Comparison of ENCODE assay signal across 8 mouse cellular contexts in the genomic region with DNA sequence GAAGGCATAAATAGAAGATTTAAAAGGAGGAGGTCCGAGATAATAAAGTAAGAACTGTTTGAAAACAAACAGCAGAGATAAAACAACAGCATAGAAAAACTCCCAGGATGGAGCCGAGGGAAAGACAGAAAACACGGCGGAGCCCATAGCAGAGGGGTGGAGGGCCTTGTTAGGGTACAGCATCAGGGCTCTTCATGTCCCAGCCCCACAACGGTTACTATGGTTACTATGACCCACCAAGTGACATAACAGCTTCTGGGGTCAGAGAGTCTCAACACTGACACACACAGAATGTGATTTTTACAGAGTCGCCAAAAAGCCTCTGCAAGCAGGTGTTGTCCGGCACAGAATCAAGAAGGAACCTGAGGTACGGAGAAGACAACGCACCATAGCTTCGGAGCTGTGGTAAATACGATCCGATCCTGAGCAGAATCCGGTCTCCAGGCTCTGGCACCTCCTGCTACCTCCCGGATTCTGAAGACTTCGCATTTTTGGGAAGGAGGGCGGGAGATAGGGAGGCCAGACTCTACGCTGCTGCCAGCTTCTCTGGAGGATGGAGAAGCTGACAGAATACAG. TPM values are rescaled to one million over a fixed set of nuclear protein-coding genes. Genes with fewer than 3 reads are reported as not detected.
DNase-seq lines count a peak whose midpoint lies in the region; ATAC-seq and TF ChIP-seq lines count a peak whose summit lies in the region.

No protein-coding gene starts in this region.

- H3K9ac ChIP-seq in heart, embryonic 11.5 days (ENCODE audit: low read depth, low read length) = peak overlapping the region; percentile 28
- H3K9ac ChIP-seq in kidney, embryonic 16.5 days (replicated peaks; ENCODE audit: low read length) = peak overlapping the region; percentile 60

- H3K27me3 ChIP-seq in Patski = no peaks in the 10 kb centered on the region
- H3K27me3 ChIP-seq in heart, embryonic 11.5 days (ENCODE audit: control insufficient read depth, insufficient read depth, low read length) = no peaks in the 10 kb centered on the region
- H3K27me3 ChIP-seq in kidney, embryonic 16.5 days (ENCODE audit: insufficient read depth, low read length) = no peaks in the 10 kb centered on the region

- DNase-seq in adrenal gland, adult (ENCODE audit: inconsistent age in 2 of 2, low spot score in 1 of 2) = peak; percentile 32 to 75
- no peak for DNase-seq in adrenal gland, postnatal 4 days (ENCODE audit: low spot score in 2 of 2)
- DNase-seq in Patski (ENCODE audit: low read depth, low spot score) = no peak
- DNase-seq in embryo, embryonic 10.5 days (ENCODE audit: low spot score) = peak; percentile 91
- DNase-seq in right cerebral cortex, postnatal 14 days = peak; percentile 31

- ATAC-seq in Patski = peak; percentile 85
- peak; percentile 61; the same call in 1 of the 2 replicates for ATAC-seq in heart, embryonic 11.5 days (replicated peaks; ENCODE audit: insufficient number of reproducible peaks, low FRiP score, low TSS enrichment)
- ATAC-seq in kidney, embryonic 16.5 days (ENCODE audit: low FRiP score, low TSS enrichment) = peak; percentile 93

- no peaks in the 10 kb centered on the region for H3K9me3 ChIP-seq in heart, embryonic 11.5 days (replicated peaks; ENCODE audit: control insufficient read depth, low read length)
- peaks cover 2% of the 10 kb centered on the region for H3K9me3 ChIP-seq in kidney, embryonic 16.5 days (ENCODE audit: low read length)

- POLR2A ChIA-PET in Patski (lab: Charles Lee) = interaction anchor here (0.9 to 1.8 kb wide), 3 partner anchors 9 to 21 kb away, joined by 3 to 4 read pairs (median 3); no protein-coding TSS in a partner anchor

- no peaks in the 10 kb centered on the region for H3K79me2 ChIP-seq in macrophage (ENCODE audit: inconsistent target)

- H3K36me3 ChIP-seq in heart, embryonic 11.5 days (ENCODE audit: control insufficient read depth, insufficient read depth, low read length) = no peaks in the 10 kb centered on the region
- no peaks in the 10 kb centered on the region for H3K36me3 ChIP-seq in kidney, embryonic 16.5 days (ENCODE audit: insufficient read depth, low read length)
- H3K36me3 ChIP-seq in macrophage (ENCODE audit: inconsistent target) = no peaks in the 10 kb centered on the region

- in situ Hi-C loops in Patski (cut with MboI; ENCODE audit: low pct_unique_long_range_greater_than_20kb) = no loop called here

- no peak overlapping the region for H3K27ac ChIP-seq in heart, embryonic 11.5 days (ENCODE audit: low read depth, low read length)
- peak overlapping the region; percentile 53 for H3K27ac ChIP-seq in kidney, embryonic 16.5 days (ENCODE audit: low read length)
- H3K27ac ChIP-seq in macrophage = no peak overlapping the region

- H3K4me2 ChIP-seq in heart, embryonic 11.5 days = peak overlapping the region; percentile 76
- peak overlapping the region; percentile 87 for H3K4me2 ChIP-seq in kidney, embryonic 16.5 days (replicated peaks; ENCODE audit: low read depth, low read length)

- CTCF ChIA-PET in Patski (lab: Charles Lee) = interaction anchor here (0.7 to 1.8 kb wide), 12 partner anchors 10 to 442 kb away, joined by 3 to 17 read pairs (median 6); a partner anchor contains a TSS

- H3K4me3 ChIP-seq in heart, embryonic 11.5 days (ENCODE audit: low read depth, low read length) = peak overlapping the region; percentile 44
- peak overlapping the region; percentile 44 for H3K4me3 ChIP-seq in kidney, embryonic 16.5 days (ENCODE audit: low read length)
- peak overlapping the region; percentile 10; the same call in 1 of the 2 replicates for H3K4me3 ChIP-seq in macrophage (ENCODE audit: inconsistent target)

- 1% methylated on average over 17 of the region's 17 CpGs for WGBS in heart, embryonic 11.5 days (ENCODE audit: insufficient replicate concordance)
- 2% methylated on average over 17 of the region's 17 CpGs for WGBS in kidney, embryonic 16.5 days
- WGBS in macrophage (ENCODE audit: missing documents) = 4% methylated on average over 17 of the region's 17 CpGs

- H3K4me1 ChIP-seq in heart, embryonic 11.5 days (ENCODE audit: control insufficient read depth, insufficient read depth, low read length) = no peaks in the 10 kb centered on the region; the same call in 1 of the 2 replicates
- peaks cover 13% of the 10 kb centered on the region; the same call in 1 of the 2 replicates for H3K4me1 ChIP-seq in kidney, embryonic 16.5 days (ENCODE audit: insufficient read depth, low read length)

- TF ChIP-seq CTCF in Patski (IDR thresholded peaks at IDR 0.05) = no peak

RNA-seq across cellular contexts. Expression of a gene that starts 9.1 kb away (rescaled TPM):
- 10 to 100 TPM; 51.0 to 58.0 TPM for total RNA-seq in adrenal gland, postnatal 4 days (2021)
- polyA plus RNA-seq in Patski (2021) (29.4 TPM), macrophage (2018) (22.2 to 41.3 TPM (median 25.5 TPM) in 3 replicates)
- 30.7 and 32.5 TPM in 2 replicates for polyA plus RNA-seq in heart, embryonic 11.5 days (2014; fragmentation: Nextera tagmentation; extraction: Ambion mirVana)
- polyA plus RNA-seq in kidney, embryonic 16.5 days (2015; fragmentation: Nextera tagmentation; extraction: Ambion mirVana) = 38.6 and 39.9 TPM in 2 replicates
- 10 to 100 TPM; 13.8 to 98.1 (median 53.0) TPM for total RNA-seq in macrophage (2018; cell fraction: chromatin; rRNA removed)
- total RNA-seq in macrophage (2018; cell fraction: cytosol; rRNA removed) = 10 to 100 TPM; 23.9 to 95.4 (median 51.6) TPM
- 100 to 1,000 TPM in 7 of 26 experiments, 10 to 100 TPM in 19; 18.0 to 132 (median 67.2) TPM for total RNA-seq in macrophage (2018; cell fraction: nucleus; rRNA removed)

RNA-seq across cellular contexts. Expression of a gene that starts 20.0 kb away (rescaled TPM):
- 100 to 1,000 TPM; 214 TPM for total RNA-seq in adrenal gland, postnatal 4 days (2021)
- polyA plus RNA-seq in Patski (2021) (159 TPM), macrophage (2018) (18.4 to 77.1 TPM (median 48.4 TPM) in 3 replicates)
- polyA plus RNA-seq in heart, embryonic 11.5 days (2014; fragmentation: Nextera tagmentation; extraction: Ambion mirVana) = 18.2 and 21.7 TPM in 2 replicates
- polyA plus RNA-seq in kidney, embryonic 16.5 days (2015; fragmentation: Nextera tagmentation; extraction: Ambion mirVana) = 23.2 and 32.9 TPM in 2 replicates
- total RNA-seq in macrophage (2018; cell fraction: chromatin; rRNA removed) = 10 to 100 TPM in 12 of 26 experiments, 1 to 10 TPM in 14; 3.4 to 31.2 (median 9.5) TPM
- 10 to 100 TPM; 38.9 to 70.2 (median 49.6) TPM for total RNA-seq in macrophage (2018; cell fraction: cytosol; rRNA removed)
- total RNA-seq in macrophage (2018; cell fraction: nucleus; rRNA removed) = 10 to 100 TPM; 16.2 to 68.0 (median 38.1) TPM

RNA-seq across cellular contexts. Expression of a gene that starts 35.0 kb away (rescaled TPM):
- total RNA-seq in adrenal gland, postnatal 4 days (2021) = 1 to 10 TPM; 4.1 to 5.0 TPM
- 0.35 TPM for polyA plus RNA-seq in Patski (2021)
- polyA plus RNA-seq in heart, embryonic 11.5 days (2014; fragmentation: Nextera tagmentation; extraction: Ambion mirVana) = 3.6 and 4.3 TPM in 2 replicates
- polyA plus RNA-seq in kidney, embryonic 16.5 days (2015; fragmentation: Nextera tagmentation; extraction: Ambion mirVana) = 8.2 and 9.2 TPM in 2 replicates
- total RNA-seq in macrophage (2018; cell fraction: chromatin; rRNA removed) = under 1 TPM in 13 of 26 experiments, not detected in 13; 0.09 to 0.71 (median 0.41) TPM
- total RNA-seq in macrophage (2018; cell fraction: cytosol; rRNA removed) = under 1 TPM in 25 of 26 experiments, not detected in 1; 0.03 to 0.34 (median 0.10) TPM
- total RNA-seq in macrophage (2018; cell fraction: nucleus; rRNA removed) = 1 to 10 TPM in 1 of 26 experiments, under 1 TPM in 13, not detected in 12; 0.06 to 2.2 (median 0.28) TPM
- 0.05 to 1.1 TPM (median 0.19 TPM) in 3 replicates for polyA plus RNA-seq in macrophage (2018)

Comparison
In these comparisons a context has a peak if more than half of its experiments do, and no peak if none do; other contexts are left out.
1. DNase-seq: peak in adrenal gland, adult (2 of 2), embryo, embryonic 10.5 days (single experiment) and right cerebral cortex, postnatal 14 days (single experiment); none in adrenal gland, postnatal 4 days (0 of 2) and Patski (single experiment).
2. Peak in every context shown above with its lines, with median percentiles within 50 percentile points of each other: ATAC-seq and H3K4me3 ChIP-seq.